Mouse (Mus musculus) heart, embryonic 13.5 days (tissue): Measurements from ENCODE around the gene 4932438H23Rik. TPM values are rescaled to one million over a fixed set of nuclear protein-coding genes. Genes with fewer than 3 reads are reported as not detected.
"Not testable (repeated sequence)": the region's sequence is repeated elsewhere in the genome, so short reads cannot be mapped to it uniquely, and the experiment has no call there.

Experiments used
- ATAC-seq: fragments of 200-750 bp; cut with Nextera tagmentation; 2 replicates; pipeline ENCODE4 v1.8.0; 2017; ENCODE audit warnings: moderate TSS enrichment; ENCODE audit not compliant: insufficient number of reproducible peaks, low FRiP score, low TSS enrichment; ENCODE audit errors: extremely low read depth
- H3K27ac ChIP-seq: fragments of 300-500 bp; sonication (generic); replicated peaks from 2 replicates; pipeline ENCODE4 v1.5.1; 2015; ENCODE audit warnings: moderate library complexity, mild to moderate bottlenecking, inconsistent platforms
- H3K27me3 ChIP-seq: fragments of 300-500 bp; sonication (generic); replicated peaks from 2 replicates; pipeline ENCODE4 v1.6.1; 2015; ENCODE audit warnings: mild to moderate bottlenecking, inconsistent platforms
- H3K36me3 ChIP-seq: fragments of 300-500 bp; sonication (generic); 2 replicates; pipeline ENCODE4 v1.6.1; 2015; ENCODE audit warnings: mild to moderate bottlenecking, inconsistent platforms
- H3K4me1 ChIP-seq: fragments of 300-500 bp; sonication (generic); 2 replicates; pipeline ENCODE4 v1.6.1; 2015; ENCODE audit warnings: inconsistent platforms
- H3K4me2 ChIP-seq: fragments of 300-500 bp; sonication (generic); 2 replicates; pipeline ENCODE4 v1.6.1; 2015; ENCODE audit warnings: inconsistent platforms, mild to moderate bottlenecking, moderate library complexity
- H3K4me3 ChIP-seq: fragments of 300-500 bp; sonication (generic); 2 replicates; pipeline ENCODE4 v1.5.1; 2015; ENCODE audit warnings: moderate library complexity, mild to moderate bottlenecking, inconsistent platforms
- H3K9ac ChIP-seq: fragments of 300-500 bp; sonication (generic); 2 replicates; pipeline ENCODE4 v1.6.1; 2015; ENCODE audit warnings: inconsistent platforms, mild to moderate bottlenecking, moderate library complexity
- H3K9me3 ChIP-seq: fragments of 300-500 bp; sonication (generic); 2 replicates; pipeline ENCODE4 v1.6.1; 2016; ENCODE audit warnings: inconsistent platforms
- WGBS: fragments of 180-500 bp; shearing (Covaris S2); methylation state at CpG from one replicate; pipeline ENCODE4 v1.1.7; 2015; ENCODE audit warnings: mixed read lengths; 5-methylcytosine and 5-hydroxymethylcytosine counted together
- polyA plus RNA-seq: library from polyadenylated mRNA; unstranded; fragments of >200 nt; fragmentation: Nextera tagmentation; extraction: Ambion mirVana; gene quantifications from 2 replicates; pipeline ENCODE4 v1.2.1, GENCODE M21; 2015

4932438H23Rik gene
- polyA plus RNA-seq, 1 experiment from 2014 or later: not detected

- WGBS: 71% methylated on average over 8 of the region's 8 CpGs
- H3K27ac ChIP-seq, H3K9me3 ChIP-seq: not testable (repeated sequence)
Observed at GRCm38 (mm10) chr16:91075423-91075822, 19.5 kb downstream of the 4932438H23Rik start.

GRCm38 (mm10) chr16:91073163-91073892 is 21.6 kb downstream of the 4932438H23Rik start:
- Histone ChIP-seq H3K4me1 (peaks cover 9% of the 10 kb centered on the region), H3K36me3 (no peaks in the 10 kb centered on the region), H3K9me3 (0 out of 2 replicates have a peak, but pooled peaks cover 4% of the 10 kb centered on the region), H3K4me2 (peak overlapping the region; percentile 50), H3K4me3 (peak overlapping the region; percentile 13; the same call in 1 of the 2 replicates), H3K9ac (peak overlapping the region; percentile 47; the same call in 1 of the 2 replicates), H3K27me3 (peaks cover 11% of the 10 kb centered on the region; the same call in 1 of the 2 replicates), H3K27ac (no peak overlapping the region)
- 34% methylated on average over 22 of the region's 24 CpGs for WGBS
- ATAC-seq: peak; percentile 86; the same call in 1 of the 2 replicates

More at GRCm38 (mm10) chr16:91075423-91075822, 19.5 kb downstream of the 4932438H23Rik start:
- H3K4me1 ChIP-seq, H3K36me3 ChIP-seq, H3K27me3 ChIP-seq, H3K4me3 ChIP-seq, H3K9ac ChIP-seq, H3K4me2 ChIP-seq, ATAC-seq: not testable (repeated sequence)

GRCm38 (mm10) chr16:91072256-91072655 is 22.7 kb downstream of the 4932438H23Rik start:
- H3K36me3 ChIP-seq: no peaks in the 10 kb centered on the region
- peaks cover 12% of the 10 kb centered on the region for H3K27me3 ChIP-seq
- no peak overlapping the region for H3K4me2 ChIP-seq
- H3K9me3 ChIP-seq: no peaks in the 10 kb centered on the region
- H3K4me1 ChIP-seq: peaks cover 9% of the 10 kb centered on the region
- no peak overlapping the region for H3K9ac ChIP-seq
- H3K27ac ChIP-seq: no peak overlapping the region
- ATAC-seq: no peak
- WGBS: 70% methylated on average over 1 of the region's 1 CpGs
- no peak overlapping the region for H3K4me3 ChIP-seq

- 27% methylated on average over 12 of the region's 12 CpGs for WGBS
- H3K9ac ChIP-seq: peak overlapping the region; percentile 37
- peak overlapping the region; percentile 46 for H3K4me2 ChIP-seq
- peaks cover 24% of the 10 kb centered on the region for H3K27me3 ChIP-seq
- no peaks in the 10 kb centered on the region for H3K9me3 ChIP-seq
- no peaks in the 10 kb centered on the region for H3K36me3 ChIP-seq
- H3K4me1 ChIP-seq: peaks cover 9% of the 10 kb centered on the region
- H3K27ac ChIP-seq: no peak overlapping the region
- ATAC-seq: no peak; the same call in 1 of the 2 replicates
- peak overlapping the region; percentile 16 for H3K4me3 ChIP-seq
Observed at GRCm38 (mm10) chr16:91068969-91069368, 26.0 kb downstream of the 4932438H23Rik start.

GRCm38 (mm10) chr16:91067122-91067521 is 27.8 kb downstream of the 4932438H23Rik start:
- H3K36me3 ChIP-seq: no peaks in the 10 kb centered on the region
- H3K27me3 ChIP-seq: peaks cover 24% of the 10 kb centered on the region
- no peak overlapping the region for H3K4me3 ChIP-seq
- H3K4me1 ChIP-seq: peaks cover 9% of the 10 kb centered on the region
- no peaks in the 10 kb centered on the region for H3K9me3 ChIP-seq
- no peak for ATAC-seq
- H3K4me2 ChIP-seq: no peak overlapping the region
- no peak overlapping the region for H3K9ac ChIP-seq
- no peak overlapping the region for H3K27ac ChIP-seq
- WGBS: 96% methylated on average over 1 of the region's 1 CpGs

- Histone ChIP-seq H3K4me1 (peaks cover 9% of the 10 kb centered on the region), H3K4me3 (no peak overlapping the region), H3K4me2 (no peak overlapping the region), H3K36me3 (no peaks in the 10 kb centered on the region), H3K9ac (no peak overlapping the region), H3K27ac (no peak overlapping the region), H3K9me3 (no peaks in the 10 kb centered on the region), H3K27me3 (peaks cover 17% of the 10 kb centered on the region)
- no peak for ATAC-seq
- WGBS: 75% methylated on average over 12 of the region's 12 CpGs
Observed at GRCm38 (mm10) chr16:91064583-91065365, 30.1 kb downstream of the 4932438H23Rik start.

GRCm38 (mm10) chr16:91063786-91064185 is 31.1 kb downstream of the 4932438H23Rik start:
- no peak overlapping the region for H3K4me3 ChIP-seq
- no peaks in the 10 kb centered on the region for H3K36me3 ChIP-seq
- H3K27ac ChIP-seq: no peak overlapping the region
- H3K4me1 ChIP-seq: peaks cover 3% of the 10 kb centered on the region
- peaks cover 25% of the 10 kb centered on the region for H3K27me3 ChIP-seq
- H3K9ac ChIP-seq: no peak overlapping the region
- WGBS: 68% methylated on average over 10 of the region's 10 CpGs
- no peak overlapping the region for H3K4me2 ChIP-seq
- ATAC-seq: no peak
- H3K9me3 ChIP-seq: no peaks in the 10 kb centered on the region

- Histone ChIP-seq H3K36me3 (no peaks in the 10 kb centered on the region), H3K27me3 (peaks cover 28% of the 10 kb centered on the region), H3K9ac (no peak overlapping the region), H3K4me1 (peaks cover 8% of the 10 kb centered on the region), H3K9me3 (no peaks in the 10 kb centered on the region), H3K4me2 (no peak overlapping the region), H3K4me3 (no peak overlapping the region), H3K27ac (no peak overlapping the region)
- 72% methylated on average over 13 of the region's 13 CpGs for WGBS
- no peak for ATAC-seq
Observed at GRCm38 (mm10) chr16:91061531-91062318, 33.2 kb downstream of the 4932438H23Rik start.

GRCm38 (mm10) chr16:91057741-91058140 is 37.2 kb downstream of the 4932438H23Rik start:
- no peak overlapping the region for H3K4me3 ChIP-seq
- H3K36me3 ChIP-seq: no peaks in the 10 kb centered on the region
- 32% methylated on average over 6 of the region's 6 CpGs for WGBS
- H3K9me3 ChIP-seq: no peaks in the 10 kb centered on the region
- no peak overlapping the region for H3K9ac ChIP-seq
- H3K4me1 ChIP-seq: peaks cover 19% of the 10 kb centered on the region
- ATAC-seq: no peak
- H3K27me3 ChIP-seq: peaks cover 37% of the 10 kb centered on the region
- no peak overlapping the region for H3K27ac ChIP-seq
- H3K4me2 ChIP-seq: no peak overlapping the region

GRCm38 (mm10) chr16:91057261-91057660 is 37.7 kb downstream of the 4932438H23Rik start:
- H3K4me1 ChIP-seq: peaks cover 19% of the 10 kb centered on the region
- WGBS: 45% methylated on average over 4 of the region's 4 CpGs

More at GRCm38 (mm10) chr16:91057261-91057660, 37.7 kb downstream of the 4932438H23Rik start:
- ATAC-seq: no peak
- no peak overlapping the region for H3K4me2 ChIP-seq
- H3K36me3 ChIP-seq: no peaks in the 10 kb centered on the region
- no peak overlapping the region for H3K27ac ChIP-seq
- no peak overlapping the region for H3K4me3 ChIP-seq
- peaks cover 38% of the 10 kb centered on the region for H3K27me3 ChIP-seq
- H3K9ac ChIP-seq: no peak overlapping the region
- no peaks in the 10 kb centered on the region for H3K9me3 ChIP-seq
